ENCODE assay signal across 25 mouse cellular contexts in the genomic region with DNA sequence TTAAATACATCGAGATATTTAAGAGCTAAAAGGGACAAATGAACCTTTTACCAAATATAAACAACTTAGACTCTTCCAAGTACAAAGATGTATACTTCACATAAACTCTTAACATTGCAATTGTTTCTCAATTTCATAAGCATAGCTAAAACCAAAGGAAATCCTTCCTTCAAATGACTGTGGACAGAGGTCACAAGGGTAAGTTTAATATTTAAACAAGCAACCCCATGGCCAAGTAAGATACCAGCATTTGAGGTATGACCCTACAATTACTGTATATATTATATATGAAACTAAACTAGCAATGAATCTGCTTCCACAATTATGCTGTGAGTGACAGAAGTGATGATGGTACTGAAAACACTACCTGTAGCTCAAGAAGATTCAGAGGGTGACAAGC. TPM values are rescaled to one million over a fixed set of nuclear protein-coding genes. Genes with fewer than 3 reads are reported as not detected.
DNase-seq lines count a peak whose midpoint lies in the region; ATAC-seq and TF ChIP-seq lines count a peak whose summit lies in the region.
"Had no signal": no experiment of that assay in that cellular context is flagged by ENCODE, and none has a peak within 500 bp of the region (broad histone marks: within the 10 kb centered on the region; RNA-seq: fewer than 3 reads in every experiment).

No protein-coding gene starts in this region.

- no peak overlapping the region for H3K9ac ChIP-seq in liver, adult 2 months (ENCODE audit: low read depth, low read length)
- no peak overlapping the region for H3K9ac ChIP-seq in liver, postnatal 0 days (replicated peaks)

- no peak for TF ChIP-seq POLR2A in kidney, adult 2 months (IDR thresholded peaks at IDR 0.05; ENCODE audit: low read depth, low read length)
- TF ChIP-seq POLR2A in liver, adult 2 months (IDR thresholded peaks at IDR 0.05; ENCODE audit: extremely low read depth, insufficient read depth, low read length): no peak

- no peaks in the 10 kb centered on the region for H3K27me3 ChIP-seq in kidney, adult 2 months (replicated peaks; ENCODE audit: control insufficient read depth, insufficient read depth, low read length)
- H3K27me3 ChIP-seq in liver, adult 2 months (ENCODE audit: control insufficient read depth, insufficient read depth, low read length): no peaks in the 10 kb centered on the region
- no peaks in the 10 kb centered on the region for H3K27me3 ChIP-seq in liver, postnatal 0 days (ENCODE audit: insufficient read depth, low read length)
- H3K27me3 ChIP-seq: CH12.LX, Patski had no signal

- no peak for TF ChIP-seq CTCF in kidney, adult 2 months (conservative IDR thresholded peaks at IDR 0.05; ENCODE audit: insufficient read depth, insufficient read length, low read depth, low read length)
- TF ChIP-seq CTCF in liver, adult 2 months (IDR thresholded peaks at IDR 0.05; ENCODE audit: low read depth, low read length): no peak
- TF ChIP-seq CTCF in liver, postnatal 0 days (IDR thresholded peaks at IDR 0.05; ENCODE audit: low read depth): no peak

- TF ChIP-seq EP300 in liver, postnatal 0 days (IDR thresholded peaks at IDR 0.05; ENCODE audit: low read depth): no peak

- H3K4me3 ChIP-seq in kidney, adult 2 months (ENCODE audit: insufficient read depth, low read depth, low read length): no peak overlapping the region
- no peak overlapping the region for H3K4me3 ChIP-seq in liver, adult 2 months (ENCODE audit: insufficient read depth, low read depth, low read length)
- no peak overlapping the region for H3K4me3 ChIP-seq in liver, postnatal 0 days (ENCODE audit: low read depth, low read length)

- peak; percentile 57 for DNase-seq in kidney, adult 2 months
- DNase-seq in kidney, postnatal 4 days: no peak
- DNase-seq in kidney, adult 9 months: peak; percentile 56
- DNase-seq in kidney, postnatal 36 days: no peak
- DNase-seq in liver, adult 2 months (ENCODE audit: extremely low read depth, low read depth, low spot score): peak; percentile 81
- DNase-seq in liver, postnatal 0 days: no peak
- DNase-seq: adrenal gland, adult 2 months; adrenal gland, adult 8-10 months; adrenal gland, postnatal 10 days; adrenal gland, postnatal 14 days; adrenal gland, postnatal 25 days; adrenal gland, postnatal 36 days; B cell, adult 2 months; cerebellum, adult 11 months; cerebellum, adult 11-12 months; cerebellum, adult 18-20 months had no signal

- H3K27ac ChIP-seq in kidney, adult 2 months (ENCODE audit: insufficient read depth, low read depth, low read length): no peak overlapping the region
- no peak overlapping the region; the same call in none of the 2 replicates for H3K27ac ChIP-seq in liver, adult 2 months (replicated peaks; ENCODE audit: insufficient read depth, low read depth, low read length)
- no peak overlapping the region for H3K27ac ChIP-seq in liver, postnatal 0 days (ENCODE audit: low read depth)

- no peak for ATAC-seq in liver, postnatal 0 days
- ATAC-seq: activated CD4-positive, CD25-positive, alpha-beta regulatory T cell, adult 4 months; CD4-positive, CD25-positive, alpha-beta regulatory T cell, adult 4 months; Patski had no signal

- peaks cover 3% of the 10 kb centered on the region; the same call in 1 of the 2 replicates for H3K79me2 ChIP-seq in liver, adult 2 months (ENCODE audit: control insufficient read depth, insufficient read depth, low read length)

- H3K9me3 ChIP-seq in liver, postnatal 0 days (ENCODE audit: low read length): no peaks in the 10 kb centered on the region
- H3K9me3 ChIP-seq: G1E had no signal

- peaks cover 8% of the 10 kb centered on the region for H3K36me3 ChIP-seq in kidney, adult 2 months (ENCODE audit: control insufficient read depth, insufficient read depth, low read length)
- H3K36me3 ChIP-seq in liver, adult 2 months (ENCODE audit: control insufficient read depth, insufficient read depth, low read length): peaks cover 30% of the 10 kb centered on the region
- peaks cover 25% of the 10 kb centered on the region for H3K36me3 ChIP-seq in liver, postnatal 0 days (replicated peaks; ENCODE audit: insufficient read depth, low read length)

- H3K4me1 ChIP-seq in kidney, adult 2 months (ENCODE audit: control insufficient read depth, insufficient read depth, low read length): peaks cover 27% of the 10 kb centered on the region
- H3K4me1 ChIP-seq in liver, adult 2 months (ENCODE audit: control insufficient read depth, insufficient read depth, low read length): peaks cover 44% of the 10 kb centered on the region
- peaks cover 32% of the 10 kb centered on the region for H3K4me1 ChIP-seq in liver, postnatal 0 days (ENCODE audit: insufficient read depth)

- WGBS in kidney, adult 2 months: 78% methylated on average over 1 of the region's 1 CpGs
- 55% methylated on average over 1 of the region's 1 CpGs for whole genome bisulfite sequencing in liver, adult 2 months
- 71% methylated on average over 1 of the region's 1 CpGs for WGBS in liver, postnatal 0 days (ENCODE audit: insufficient replicate concordance)

- no peak overlapping the region for H3K4me2 ChIP-seq in liver, postnatal 0 days (ENCODE audit: low read depth, low read length)

RNA-seq across cellular contexts. Expression of a gene that starts 3.7 kb away (rescaled TPM):
- 78.3 and 78.6 TPM in 2 replicates for polyA plus RNA-seq in kidney, adult 2 months (2012; rRNA removed)
- total RNA-seq in liver, adult 2 months (2014; rRNA removed): 56.1 and 67.8 TPM in 2 replicates
- 30.2 and 30.4 TPM in 2 replicates for polyA plus RNA-seq in liver, adult 2 months (2012; rRNA removed)
- polyA plus RNA-seq in liver, postnatal 0 days (2015; fragmentation: Nextera tagmentation; extraction: Ambion mirVana): 37.8 and 38.6 TPM in 2 replicates

RNA-seq across cellular contexts. Expression of a gene that starts 35.6 kb away (rescaled TPM):
- polyA plus RNA-seq in kidney, adult 2 months (2012; rRNA removed): 40.7 and 46.3 TPM in 2 replicates
- total RNA-seq in liver, adult 2 months (2014; rRNA removed): 91.8 and 98.9 TPM in 2 replicates
- 29.2 and 31.3 TPM in 2 replicates for polyA plus RNA-seq in liver, adult 2 months (2012; rRNA removed)
- polyA plus RNA-seq in liver, postnatal 0 days (2015; fragmentation: Nextera tagmentation; extraction: Ambion mirVana): 59.8 and 62.6 TPM in 2 replicates

RNA-seq across cellular contexts. Expression of a gene that starts 35.7 kb away (rescaled TPM):
- polyA plus RNA-seq in kidney, adult 2 months (2012; rRNA removed): 9.6 and 10.7 TPM in 2 replicates
- total RNA-seq in liver, adult 2 months (2014; rRNA removed): 8.1 and 10.4 TPM in 2 replicates
- polyA plus RNA-seq in liver, adult 2 months (2012; rRNA removed): 5.2 and 6.8 TPM in 2 replicates
- 3.9 and 4.3 TPM in 2 replicates for polyA plus RNA-seq in liver, postnatal 0 days (2015; fragmentation: Nextera tagmentation; extraction: Ambion mirVana)

RNA-seq across cellular contexts. Expression of a gene that starts 43.8 kb away (rescaled TPM):
- 0.06 TPM in 1 of 2 replicates, not detected in the other for polyA plus RNA-seq in kidney, adult 2 months (2012; rRNA removed)
- total RNA-seq in liver, adult 2 months (2014; rRNA removed): 0.13 and 0.28 TPM in 2 replicates
- not detected in 2 replicates for polyA plus RNA-seq in liver, adult 2 months (2012; rRNA removed)
- polyA plus RNA-seq in liver, postnatal 0 days (2015; fragmentation: Nextera tagmentation; extraction: Ambion mirVana): 0.18 and 0.40 TPM in 2 replicates
- total RNA-seq: adrenal gland, adult 18-20 months; adrenal gland, adult 2 months; adrenal gland, postnatal 10 days; adrenal gland, postnatal 14 days; adrenal gland, postnatal 25 days; adrenal gland, postnatal 36 days; CH12.LX; ES-E14; MEL had no signal
- polyA plus RNA-seq: adrenal gland, adult 2 months; brain, embryonic 14.5 days; G1E; Patski had no signal

Comparison
In these comparisons a context has a peak if more than half of its experiments do, and no peak if none do; other contexts are left out.
1. DNase-seq: peak in kidney, adult 2 months (single experiment), kidney, adult 9 months (single experiment) and liver, adult 2 months (single experiment); none in kidney, postnatal 4 days (0 of 2), kidney, postnatal 36 days (0 of 2) and liver, postnatal 0 days (single experiment).